Mouse (Mus musculus) kidney, embryonic 14.5 days (tissue): Measurements from ENCODE around the gene Jade2. TPM values are rescaled to one million over a fixed set of nuclear protein-coding genes. Genes with fewer than 3 reads are reported as not detected.
"Not testable (repeated sequence)": the region's sequence is repeated elsewhere in the genome, so short reads cannot be mapped to it uniquely, and the experiment has no call there.

ENCODE experiments used
- ATAC-seq: fragments of 200-750 bp; cut with Nextera tagmentation; 2 replicates; pipeline ENCODE4 v1.8.0; 2017; ENCODE audit warnings: moderate number of reproducible peaks, mild to moderate bottlenecking, moderate TSS enrichment, moderate library complexity; ENCODE audit not compliant: low FRiP score, low TSS enrichment
- H3K27ac ChIP-seq: fragments of 300-500 bp; sonication (generic); 2 replicates; pipeline ENCODE4 v1.5.1; 2014; ENCODE audit warnings: low read depth, mild to moderate bottlenecking, low read length, moderate library complexity, mixed read lengths
- H3K27me3 ChIP-seq: fragments of 300-500 bp; sonication (generic); 2 replicates; pipeline ENCODE4 v1.6.1; 2014; ENCODE audit warnings: mild to moderate bottlenecking, low read length; ENCODE audit not compliant: control insufficient read depth, insufficient read depth
- H3K36me3 ChIP-seq: fragments of 300-500 bp; sonication (generic); 2 replicates; pipeline ENCODE4 v1.6.1; 2014; ENCODE audit warnings: low read length, mixed read lengths; ENCODE audit not compliant: control insufficient read depth, insufficient read depth
- H3K4me1 ChIP-seq: fragments of 300-500 bp; sonication (generic); 2 replicates; pipeline ENCODE4 v1.6.1; 2014; ENCODE audit warnings: low read length, mixed read lengths; ENCODE audit not compliant: control insufficient read depth, insufficient read depth
- H3K4me2 ChIP-seq: fragments of 300-500 bp; sonication (generic); replicated peaks from 2 replicates; pipeline ENCODE4 v1.6.1; 2014; ENCODE audit warnings: low read depth, mild to moderate bottlenecking, low read length
- H3K4me3 ChIP-seq: fragments of 300-500 bp; sonication (generic); 2 replicates; pipeline ENCODE4 v1.5.1; 2014; ENCODE audit warnings: mild to moderate bottlenecking, low read length
- H3K9ac ChIP-seq: fragments of 300-500 bp; sonication (generic); 2 replicates; pipeline ENCODE4 v1.6.1; 2014; ENCODE audit warnings: low read depth, mild to moderate bottlenecking, low read length, moderate library complexity
- H3K9me3 ChIP-seq: fragments of 300-500 bp; sonication (generic); 2 replicates; pipeline ENCODE4 v1.6.1; 2016; ENCODE audit warnings: low read length; ENCODE audit not compliant: control insufficient read depth
- WGBS: fragments of 180-500 bp; shearing (Covaris S2); extraction: QIAGEN DNeasy Blood & Tissue Kit; methylation state at CpG from one replicate; pipeline ENCODE4 v1.1.7; 2014; 5-methylcytosine and 5-hydroxymethylcytosine counted together
- polyA plus RNA-seq: library from polyadenylated mRNA; unstranded; fragments of >200 nt; fragmentation: Nextera tagmentation; extraction: Ambion mirVana; gene quantifications from 2 replicates; pipeline ENCODE4 v1.2.1, GENCODE M21; 2014

Jade2 gene
- polyA plus RNA-seq, 1 experiment from 2014 or later, result 0.38 TPM

GRCm38 (mm10) chr11:51796272-51796671, 61.2 kb downstream of the Jade2 start:
- no peak overlapping the region for H3K4me3 ChIP-seq
- no peak overlapping the region for H3K9ac ChIP-seq
- 79% methylated on average over 4 of the region's 4 CpGs for WGBS
- no peaks in the 10 kb centered on the region for H3K4me1 ChIP-seq
- peaks cover 11% of the 10 kb centered on the region for H3K36me3 ChIP-seq
- ATAC-seq, result no peak
- H3K27ac ChIP-seq, result no peak overlapping the region
- H3K9me3 ChIP-seq, result no peaks in the 10 kb centered on the region
- no peak overlapping the region for H3K4me2 ChIP-seq
- H3K27me3 ChIP-seq, result no peaks in the 10 kb centered on the region

- Histone ChIP-seq H3K4me1 (no peaks in the 10 kb centered on the region), H3K27ac (no peak overlapping the region), H3K27me3 (no peaks in the 10 kb centered on the region), H3K9me3 (0 out of 2 replicates have a peak, but pooled peaks cover under 1% of the 10 kb centered on the region), H3K4me3 (no peak overlapping the region), H3K36me3 (peaks cover 47% of the 10 kb centered on the region), H3K9ac (no peak overlapping the region), H3K4me2 (no peak overlapping the region)
- ATAC-seq, result no peak
- 89% methylated on average over 7 of the region's 7 CpGs for WGBS
Observed at GRCm38 (mm10) chr11:51790662-51791061, 66.8 kb downstream of the Jade2 start.

GRCm38 (mm10) chr11:51789735-51790134, 67.7 kb downstream of the Jade2 start:
- H3K9ac ChIP-seq, H3K4me3 ChIP-seq, H3K27me3 ChIP-seq, H3K9me3 ChIP-seq, H3K4me2 ChIP-seq, H3K27ac ChIP-seq, ATAC-seq, H3K4me1 ChIP-seq: not testable (repeated sequence)
- WGBS, result 95% methylated on average over 4 of the region's 4 CpGs
- peaks cover 50% of the 10 kb centered on the region for H3K36me3 ChIP-seq

- Histone ChIP-seq H3K36me3 (peaks cover 64% of the 10 kb centered on the region), H3K4me1 (no peaks in the 10 kb centered on the region), H3K27ac (no peak overlapping the region), H3K4me3 (no peak overlapping the region), H3K4me2 (no peak overlapping the region), H3K9ac (no peak overlapping the region), H3K9me3 (0 out of 2 replicates have a peak, but pooled peaks cover 3% of the 10 kb centered on the region), H3K27me3 (no peaks in the 10 kb centered on the region)
- ATAC-seq, result no peak
- WGBS, result 92% methylated on average over 6 of the region's 6 CpGs
Observed at GRCm38 (mm10) chr11:51785926-51786325, 71.5 kb downstream of the Jade2 start.

- no peak for ATAC-seq
- 88% methylated on average over 6 of the region's 6 CpGs for WGBS
- Histone ChIP-seq H3K27me3 (no peaks in the 10 kb centered on the region), H3K4me1 (no peaks in the 10 kb centered on the region), H3K9me3 (0 out of 2 replicates have a peak, but pooled peaks cover 3% of the 10 kb centered on the region), H3K9ac (no peak overlapping the region), H3K4me2 (no peak overlapping the region), H3K4me3 (no peak overlapping the region), H3K36me3 (peaks cover 61% of the 10 kb centered on the region), H3K27ac (no peak overlapping the region)
Observed at GRCm38 (mm10) chr11:51782721-51783120, 74.7 kb downstream of the Jade2 start.

- H3K4me1 ChIP-seq, result no peaks in the 10 kb centered on the region
- H3K27me3 ChIP-seq, result no peaks in the 10 kb centered on the region
- H3K27ac ChIP-seq, result no peak overlapping the region
- peaks cover 46% of the 10 kb centered on the region for H3K36me3 ChIP-seq
- no peak overlapping the region for H3K4me2 ChIP-seq
- 90% methylated on average over 9 of the region's 9 CpGs for WGBS
- no peak overlapping the region for H3K9ac ChIP-seq
- 0 out of 2 replicates have a peak, but pooled peaks cover 3% of the 10 kb centered on the region for H3K9me3 ChIP-seq
- ATAC-seq, result no peak
- no peak overlapping the region for H3K4me3 ChIP-seq
Observed at GRCm38 (mm10) chr11:51780773-51781267, 76.6 kb downstream of the Jade2 start.

GRCm38 (mm10) chr11:51777478-51777877, 80.0 kb downstream of the Jade2 start:
- WGBS, result 92% methylated on average over 5 of the region's 5 CpGs
- ATAC-seq, result no peak
- no peaks in the 10 kb centered on the region for H3K27me3 ChIP-seq
- H3K4me2 ChIP-seq, result no peak overlapping the region
- H3K9ac ChIP-seq, result no peak overlapping the region
- no peaks in the 10 kb centered on the region for H3K9me3 ChIP-seq
- H3K4me3 ChIP-seq, result no peak overlapping the region
- H3K36me3 ChIP-seq, result peaks cover 28% of the 10 kb centered on the region
- H3K27ac ChIP-seq, result no peak overlapping the region
- no peaks in the 10 kb centered on the region for H3K4me1 ChIP-seq

GRCm38 (mm10) chr11:51775507-51775906, 81.9 kb downstream of the Jade2 start:
- ATAC-seq, result no peak
- 85% methylated on average over 3 of the region's 3 CpGs for WGBS
- Histone ChIP-seq H3K27me3 (no peaks in the 10 kb centered on the region), H3K4me3 (no peak overlapping the region), H3K9me3 (no peaks in the 10 kb centered on the region), H3K9ac (no peak overlapping the region), H3K36me3 (peaks cover 9% of the 10 kb centered on the region), H3K27ac (no peak overlapping the region), H3K4me1 (no peaks in the 10 kb centered on the region), H3K4me2 (no peak overlapping the region)

- ATAC-seq, result no peak
- Histone ChIP-seq H3K4me3 (no peak overlapping the region), H3K9ac (no peak overlapping the region), H3K4me1 (peaks cover 15% of the 10 kb centered on the region), H3K27me3 (no peaks in the 10 kb centered on the region), H3K36me3 (no peaks in the 10 kb centered on the region), H3K9me3 (no peaks in the 10 kb centered on the region), H3K27ac (no peak overlapping the region), H3K4me2 (no peak overlapping the region)
- 66% methylated on average over 5 of the region's 5 CpGs for WGBS
Observed at GRCm38 (mm10) chr11:51768296-51768695, 89.2 kb downstream of the Jade2 start.
